Mouse (Mus musculus): Measurements from ENCODE around the gene Ccpg1os. TPM values are rescaled to one million over a fixed set of nuclear protein-coding genes. Genes with fewer than 3 reads are reported as not detected.

The Ccpg1os gene
- polyA plus RNA-seq, 1 experiment from 2014 or later, result 31.2 TPM

DNA sequence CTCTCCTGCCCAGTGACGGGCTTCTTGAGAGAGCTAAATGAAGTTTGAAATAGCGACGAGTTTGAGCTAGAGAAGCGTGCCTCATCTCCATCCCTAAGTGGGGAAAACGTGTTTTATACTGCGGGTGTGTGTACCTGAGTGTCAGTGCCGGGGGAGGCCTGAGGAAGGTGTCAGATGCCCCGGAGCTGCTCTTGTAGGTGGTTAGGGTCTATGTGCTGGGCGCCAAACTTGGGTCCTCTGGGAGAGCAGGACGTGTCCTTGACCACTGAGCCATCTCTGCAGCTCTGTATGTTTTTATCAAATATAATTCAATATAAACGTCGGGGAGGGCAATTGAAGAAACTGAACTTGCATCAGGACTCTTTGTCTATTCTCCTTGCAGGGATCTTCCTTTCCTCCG, 40.9 kb downstream of the Ccpg1os start:
- Histone ChIP-seq H3K27me3 (replicated peaks; ENCODE audit: insufficient read depth, low read length) (no peaks in the 10 kb centered on the region), H3K4me3 (ENCODE audit: low read depth, low read length) (no peak overlapping the region), H3K36me3 (ENCODE audit: insufficient read depth, low read length) (no peaks in the 10 kb centered on the region), H3K27ac (ENCODE audit: low read length) (no peak overlapping the region), H3K4me2 (replicated peaks; ENCODE audit: low read depth, low read length) (no peak overlapping the region), H3K9me3 (ENCODE audit: low read length) (no peaks in the 10 kb centered on the region), H3K9ac (replicated peaks; ENCODE audit: low read depth) (no peak overlapping the region), H3K4me1 (ENCODE audit: insufficient read depth, low read depth, low read length) (no peaks in the 10 kb centered on the region)
- DNase-seq (ENCODE audit: low spot score) (no peak), ATAC-seq (no peak)
- 91% methylated on average over 13 of the region's 13 CpGs for WGBS
- TF ChIP-seq CTCF (IDR thresholded peaks at IDR 0.05) (no peak), EP300 (IDR thresholded peaks at IDR 0.05) (no peak)

DNA sequence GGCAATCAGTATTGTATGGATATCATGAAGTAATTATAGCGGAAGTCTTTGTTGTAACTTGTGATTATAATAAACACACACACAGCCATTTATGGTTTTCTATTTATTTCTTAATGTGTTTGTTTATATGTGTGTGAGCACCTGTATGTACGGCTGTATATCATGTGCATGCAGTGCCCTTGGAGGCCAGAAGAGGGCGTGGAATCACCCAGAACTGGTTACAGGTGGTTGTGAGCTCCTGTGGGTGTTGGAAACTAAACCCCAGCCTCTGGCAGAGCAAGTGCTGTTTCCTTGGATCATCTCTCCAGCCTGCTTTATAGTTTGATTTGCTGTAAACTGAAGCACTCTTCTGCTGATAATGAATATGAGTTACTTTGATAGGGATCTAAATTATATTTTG, 41.8 kb downstream of the Ccpg1os start:
- H3K4me1 ChIP-seq (ENCODE audit: insufficient read depth, low read depth, low read length), result no peaks in the 10 kb centered on the region
- ATAC-seq (no peak), DNase-seq (ENCODE audit: low spot score) (no peak)
- no peaks in the 10 kb centered on the region for H3K9me3 ChIP-seq (ENCODE audit: low read length)
- H3K9ac ChIP-seq (replicated peaks; ENCODE audit: low read depth), result no peak overlapping the region
- no peaks in the 10 kb centered on the region for H3K27me3 ChIP-seq (replicated peaks; ENCODE audit: insufficient read depth, low read length)
- H3K27ac ChIP-seq (ENCODE audit: low read length), result no peak overlapping the region
- no peaks in the 10 kb centered on the region for H3K36me3 ChIP-seq (ENCODE audit: insufficient read depth, low read length)
- WGBS, result 53% methylated on average over 3 of the region's 3 CpGs
- TF ChIP-seq CTCF (IDR thresholded peaks at IDR 0.05) (peak; percentile 46), EP300 (IDR thresholded peaks at IDR 0.05) (no peak)
- no peak overlapping the region for H3K4me3 ChIP-seq (ENCODE audit: low read depth, low read length)
- no peak overlapping the region for H3K4me2 ChIP-seq (replicated peaks; ENCODE audit: low read depth, low read length)

DNA sequence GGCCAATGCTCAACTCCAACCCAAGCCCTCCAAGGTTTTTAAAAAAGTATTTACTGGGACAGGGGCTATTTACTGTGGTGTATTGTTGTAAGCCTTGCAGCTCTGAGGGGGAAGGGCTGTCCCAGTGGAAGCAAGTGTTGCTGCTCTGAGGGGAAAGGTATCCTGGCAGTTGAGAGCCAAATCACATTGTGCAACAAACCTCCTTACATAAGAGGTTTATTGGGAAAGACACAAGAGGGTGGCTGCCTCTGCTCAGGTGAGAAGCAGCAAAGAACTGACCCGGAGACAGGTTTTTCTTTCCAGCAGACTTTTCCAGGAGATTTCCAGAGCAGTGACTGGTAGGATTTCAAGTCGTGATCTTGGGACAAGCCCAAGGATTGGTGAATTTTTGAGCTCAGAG, 48.9 kb downstream of the Ccpg1os start:
- WGBS, result 62% methylated on average over 2 of the region's 2 CpGs
- H3K27me3 ChIP-seq (replicated peaks; ENCODE audit: insufficient read depth, low read length), result no peaks in the 10 kb centered on the region
- no peaks in the 10 kb centered on the region for H3K9me3 ChIP-seq (ENCODE audit: low read length)
- no peaks in the 10 kb centered on the region for H3K36me3 ChIP-seq (ENCODE audit: insufficient read depth, low read length)
- DNase-seq (ENCODE audit: low spot score), result peak; percentile 74
- TF ChIP-seq EP300 (IDR thresholded peaks at IDR 0.05) (no peak), CTCF (IDR thresholded peaks at IDR 0.05) (no peak)
- no peak overlapping the region for H3K4me2 ChIP-seq (replicated peaks; ENCODE audit: low read depth, low read length)
- ATAC-seq, result peak; percentile 89
- no peak overlapping the region for H3K9ac ChIP-seq (replicated peaks; ENCODE audit: low read depth)
- H3K4me1 ChIP-seq (ENCODE audit: insufficient read depth, low read depth, low read length), result no peaks in the 10 kb centered on the region
- no peak overlapping the region; the same call in 1 of the 2 replicates for H3K27ac ChIP-seq (ENCODE audit: low read length)
- H3K4me3 ChIP-seq (ENCODE audit: low read depth, low read length), result no peak overlapping the region

DNA sequence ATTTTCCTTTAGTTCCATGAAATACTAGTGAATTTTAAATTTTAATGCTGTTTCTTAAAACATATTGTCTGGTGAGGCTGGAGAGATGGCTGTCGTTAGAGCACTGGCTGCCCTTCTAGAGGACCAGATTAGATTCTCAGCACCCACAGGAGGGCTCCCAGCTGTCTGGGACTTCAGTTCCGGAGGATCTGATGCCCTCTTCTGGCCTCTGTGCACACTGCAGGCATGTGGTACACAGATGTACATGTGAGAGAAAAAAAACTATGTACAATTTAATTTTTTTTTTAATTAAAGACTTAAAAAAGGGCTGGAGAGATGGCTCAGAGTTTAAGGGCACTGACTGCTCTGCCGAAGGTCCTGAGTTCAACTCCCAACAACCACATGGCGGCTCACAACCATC, 49.9 kb downstream of the Ccpg1os start:
- ATAC-seq (no peak), DNase-seq (ENCODE audit: low spot score) (no peak)
- H3K4me2 ChIP-seq (replicated peaks; ENCODE audit: low read depth, low read length), result no peak overlapping the region
- H3K27ac ChIP-seq (ENCODE audit: low read length), result no peak overlapping the region
- H3K4me3 ChIP-seq (ENCODE audit: low read depth, low read length), result no peak overlapping the region
- H3K36me3 ChIP-seq (ENCODE audit: insufficient read depth, low read length), result no peaks in the 10 kb centered on the region
- no peaks in the 10 kb centered on the region for H3K9me3 ChIP-seq (ENCODE audit: low read length)
- 82% methylated on average over 4 of the region's 4 CpGs for whole genome bisulfite sequencing
- TF ChIP-seq EP300 (IDR thresholded peaks at IDR 0.05), result no peak
- TF ChIP-seq CTCF (IDR thresholded peaks at IDR 0.05), result peak; percentile 19; the same call in 1 of the 2 replicates
- no peak overlapping the region for H3K9ac ChIP-seq (replicated peaks; ENCODE audit: low read depth)
- H3K27me3 ChIP-seq (replicated peaks; ENCODE audit: insufficient read depth, low read length), result no peaks in the 10 kb centered on the region
- no peaks in the 10 kb centered on the region for H3K4me1 ChIP-seq (ENCODE audit: insufficient read depth, low read depth, low read length)

GRCm38 (mm10) chr9:72931166-72931790, 53.9 kb downstream of the Ccpg1os start:
- no peak for ATAC-seq
- no peak overlapping the region for H3K4me2 ChIP-seq (replicated peaks; ENCODE audit: low read depth, low read length)
- no peaks in the 10 kb centered on the region for H3K4me1 ChIP-seq (ENCODE audit: insufficient read depth, low read depth, low read length)
- no peak overlapping the region for H3K9ac ChIP-seq (replicated peaks; ENCODE audit: low read depth)
- WGBS, result 82% methylated on average over 13 of the region's 13 CpGs
- TF ChIP-seq CTCF (IDR thresholded peaks at IDR 0.05), result no peak
- no peak for TF ChIP-seq EP300 (IDR thresholded peaks at IDR 0.05)
- DNase-seq (ENCODE audit: low spot score), result no peak
- H3K27ac ChIP-seq (ENCODE audit: low read length), result no peak overlapping the region
- H3K36me3 ChIP-seq (ENCODE audit: insufficient read depth, low read length), result no peaks in the 10 kb centered on the region
- H3K27me3 ChIP-seq (replicated peaks; ENCODE audit: insufficient read depth, low read length), result no peaks in the 10 kb centered on the region
- H3K9me3 ChIP-seq (ENCODE audit: low read length), result no peaks in the 10 kb centered on the region
- no peak overlapping the region for H3K4me3 ChIP-seq (ENCODE audit: low read depth, low read length)

Small RNA genes lying within 50 kb of the gene (microRNA-seq; reads per million reads assigned to microRNA genes)
- not detected for gene Gm27353

Other genes with a start within 250 kb of the Ccpg1os start
- 0.04 and 0.10 TPM in 2 replicates for gene Prtg, start 178.5 kb downstream of the Ccpg1os start, polyA plus RNA-seq (2015; fragmentation: Nextera tagmentation; extraction: Ambion mirVana)
- gene Pygo1, start 59.7 kb downstream of the Ccpg1os start, polyA plus RNA-seq (2015; fragmentation: Nextera tagmentation; extraction: Ambion mirVana), result 1.8 TPM in 2 replicates
- gene Dyx1c1, start 26.6 kb downstream of the Ccpg1os start, polyA plus RNA-seq (2015; fragmentation: Nextera tagmentation; extraction: Ambion mirVana), result 2.4 and 3.4 TPM in 2 replicates
- not detected in 2 replicates for gene Gm44503, start 26.5 kb downstream of the Ccpg1os start, polyA plus RNA-seq (2015; fragmentation: Nextera tagmentation; extraction: Ambion mirVana)
- gene Ccpg1, start within 50 bp of the Ccpg1os start, polyA plus RNA-seq (2015; fragmentation: Nextera tagmentation; extraction: Ambion mirVana), result 56.0 and 62.6 TPM in 2 replicates
- 5.5 and 6.5 TPM in 2 replicates for gene Pigb, start 55.0 kb upstream of the Ccpg1os start, polyA plus RNA-seq (2015; fragmentation: Nextera tagmentation; extraction: Ambion mirVana)
- gene Rab27a, start 59.5 kb upstream of the Ccpg1os start, polyA plus RNA-seq (2015; fragmentation: Nextera tagmentation; extraction: Ambion mirVana), result 41.6 and 48.7 TPM in 2 replicates
- gene Khdc3, start 116.5 kb upstream of the Ccpg1os start, polyA plus RNA-seq (2015; fragmentation: Nextera tagmentation; extraction: Ambion mirVana), result 0.12 and 0.14 TPM in 2 replicates
- gene Gm20509, start 117.1 kb upstream of the Ccpg1os start, polyA plus RNA-seq (2015; fragmentation: Nextera tagmentation; extraction: Ambion mirVana), result not detected in 2 replicates
- gene Rsl24d1, start 128.0 kb upstream of the Ccpg1os start, polyA plus RNA-seq (2015; fragmentation: Nextera tagmentation; extraction: Ambion mirVana), result 58.8 and 59.8 TPM in 2 replicates

Data from lung, postnatal 0 days (tissue).